Mouse (Mus musculus) lung, adult 2 months (tissue): ENCODE measurements at regions not wholly inside any gene's neighbourhood (a gene's known extent, or its start where the extent isn't known, plus 50 kb on each side); places are given as distances from the start of the nearest gene placed in this dataset.
A peak's percentile ranks its signal among the peaks of the same experiment; 100 is the strongest.

Experiments used
- DNase-seq: peaks from one replicate; pipeline ENCODE4 v3.0.0; 2022
- H3K4me1 ChIP-seq: fragments of 200-500 bp; 2 replicates; pipeline ENCODE4 v1.6.1; 2011; ENCODE audit warnings: low read length; ENCODE audit not compliant: control insufficient read depth, insufficient read depth
- H3K4me3 ChIP-seq: fragments of 200-500 bp; replicated peaks from 2 replicates; pipeline ENCODE3; 2011; ENCODE audit warnings: low read depth, mild to moderate bottlenecking, control low read depth, low read length; ENCODE audit errors: extremely low read depth
- CTCF ChIP-seq: fragments of 200-500 bp; IDR thresholded peaks from 2 replicates; pipeline ENCODE4 v1.5.1; 2011; ENCODE audit warnings: mild to moderate bottlenecking, low read length, control low read depth; ENCODE audit not compliant: insufficient read depth
- POLR2A ChIP-seq: fragments of 200-500 bp; IDR thresholded peaks from 2 replicates; pipeline ENCODE4 v1.6.1; 2011; ENCODE audit warnings: low read depth, mild to moderate bottlenecking, control low read depth, low read length, borderline replicate concordance; ENCODE audit errors: extremely low read depth
- WGBS: fragments of 180-500 bp; shearing (Covaris S2); methylation state at CpG from one replicate; pipeline ENCODE4 v1.1.7; 2018; 5-methylcytosine and 5-hydroxymethylcytosine counted together

- 83% methylated on average over 3 of the region's 3 CpGs for WGBS
- Histone ChIP-seq H3K4me3 (no peak overlapping the region), H3K4me1 (no peaks in the 10 kb centered on the region)
- TF ChIP-seq POLR2A, result no peak
- no peak for TF ChIP-seq CTCF
- no peak for DNase-seq
Observed at GRCm38 (mm10) chr12:102057979-102058378, 70.6 kb upstream of the Slc24a4 start.

GRCm38 (mm10) chr12:102058428-102058827 lies 70.1 kb upstream of the Slc24a4 start:
- Histone ChIP-seq H3K4me3 (no peak overlapping the region), H3K4me1 (no peaks in the 10 kb centered on the region)
- TF ChIP-seq CTCF (no peak), POLR2A (no peak)
- 81% methylated on average over 3 of the region's 3 CpGs for WGBS
- no peak for DNase-seq

- 83% methylated on average over 5 of the region's 5 CpGs for WGBS
- H3K4me3 ChIP-seq, result no peak overlapping the region
- TF ChIP-seq CTCF (no peak), POLR2A (no peak)
- H3K4me1 ChIP-seq, result no peaks in the 10 kb centered on the region
- DNase-seq, result no peak
Observed at GRCm38 (mm10) chr12:102061096-102061495, 67.4 kb upstream of the Slc24a4 start.

GRCm38 (mm10) chr12:102061657-102062614 lies 66.6 kb upstream of the Slc24a4 start:
- TF ChIP-seq POLR2A, result no peak
- no peak for TF ChIP-seq CTCF
- no peak for DNase-seq
- H3K4me3 ChIP-seq, result no peak overlapping the region
- 71% methylated on average over 7 of the region's 7 CpGs for WGBS
- H3K4me1 ChIP-seq, result no peaks in the 10 kb centered on the region

GRCm38 (mm10) chr12:102062648-102063047 lies 65.9 kb upstream of the Slc24a4 start:
- DNase-seq, result no peak
- no peak for TF ChIP-seq POLR2A
- no peaks in the 10 kb centered on the region for H3K4me1 ChIP-seq
- no peak overlapping the region for H3K4me3 ChIP-seq
- WGBS, result 27% methylated on average over 7 of the region's 7 CpGs

GRCm38 (mm10) chr12:102063211-102063610 lies 65.3 kb upstream of the Slc24a4 start:
- 89% methylated on average over 6 of the region's 6 CpGs for WGBS
- TF ChIP-seq CTCF (no peak), POLR2A (no peak)
- DNase-seq, result no peak
- Histone ChIP-seq H3K4me1 (no peaks in the 10 kb centered on the region), H3K4me3 (no peak overlapping the region)

- WGBS, result 69% methylated on average over 5 of the region's 5 CpGs
- TF ChIP-seq POLR2A, result no peak
- no peak for TF ChIP-seq CTCF
- Histone ChIP-seq H3K4me3 (no peak overlapping the region), H3K4me1 (no peaks in the 10 kb centered on the region)
- DNase-seq, result no peak
Observed at GRCm38 (mm10) chr12:102064710-102065325, 63.7 kb upstream of the Slc24a4 start.

- DNase-seq, result no peak
- Histone ChIP-seq H3K4me3 (no peak overlapping the region), H3K4me1 (no peaks in the 10 kb centered on the region)
- 90% methylated on average over 7 of the region's 7 CpGs for WGBS
- TF ChIP-seq CTCF (no peak), POLR2A (no peak)
Observed at GRCm38 (mm10) chr12:102067685-102068084, 60.8 kb upstream of the Slc24a4 start.

- 54% methylated on average over 10 of the region's 10 CpGs for WGBS
- DNase-seq, result peak; percentile 33
- no peak for TF ChIP-seq CTCF
- no peak for TF ChIP-seq POLR2A
- no peaks in the 10 kb centered on the region for H3K4me1 ChIP-seq
- H3K4me3 ChIP-seq, result no peak overlapping the region
Observed at GRCm38 (mm10) chr12:102069521-102070201, 58.9 kb upstream of the Slc24a4 start.
